Mouse (Mus musculus): ENCODE data around the gene Hba-x.

Hba-x gene

DNA sequence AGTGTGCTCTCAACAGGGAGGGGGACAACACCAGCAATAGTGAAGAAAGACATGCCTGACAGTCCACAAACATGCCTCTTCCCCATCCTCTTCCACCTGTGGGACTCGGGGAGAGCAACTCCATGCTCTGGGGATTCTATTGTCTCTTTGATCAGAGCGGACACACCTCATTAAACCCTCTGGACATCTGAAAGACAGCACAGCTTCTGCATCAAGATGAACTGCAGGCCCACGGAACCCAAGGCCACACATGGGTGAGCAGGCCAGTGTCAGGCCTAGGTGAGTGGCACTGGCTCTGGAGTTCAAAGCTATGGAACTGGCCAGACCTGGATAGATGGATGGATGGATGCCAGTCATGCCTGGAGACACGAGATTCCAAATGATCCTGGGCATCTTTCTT lies 33.2 kb downstream of the Hba-x start:
- DNase-seq (ENCODE audit: low read depth, low spot score) = no peak
- H3K27me3 ChIP-seq (ENCODE audit: control insufficient read depth, insufficient read depth, low read length, poor library complexity, severe bottlenecking) = no peaks in the 10 kb centered on the region
- no peaks in the 10 kb centered on the region for H3K36me3 ChIP-seq (ENCODE audit: control insufficient read depth, insufficient read depth, low read length, poor library complexity, severe bottlenecking)

DNA sequence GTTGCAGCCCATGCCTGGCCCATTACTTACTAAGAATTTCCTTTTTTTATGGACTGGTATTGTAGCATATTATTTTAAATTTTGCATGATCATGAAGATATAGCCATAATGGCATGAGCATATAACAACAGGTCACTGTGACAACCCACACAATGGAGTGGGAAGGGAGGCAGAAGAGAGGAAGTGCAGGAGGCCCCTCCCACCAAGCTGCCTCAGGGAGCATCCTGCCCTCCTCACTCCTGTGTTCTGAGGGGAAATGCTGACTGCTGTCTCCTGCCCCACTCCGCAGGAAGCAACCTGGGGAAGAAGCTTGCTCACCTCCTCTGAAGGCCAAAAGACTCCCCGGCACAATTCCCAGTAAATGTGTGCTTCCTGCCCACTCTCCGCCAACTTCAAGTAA lies 33.7 kb downstream of the Hba-x start:
- Histone ChIP-seq H3K36me3 (ENCODE audit: control insufficient read depth, insufficient read depth, low read length, poor library complexity, severe bottlenecking) (no peaks in the 10 kb centered on the region), H3K27me3 (ENCODE audit: control insufficient read depth, insufficient read depth, low read length, poor library complexity, severe bottlenecking) (no peaks in the 10 kb centered on the region)
- DNase-seq (ENCODE audit: low read depth, low spot score) = no peak

DNA sequence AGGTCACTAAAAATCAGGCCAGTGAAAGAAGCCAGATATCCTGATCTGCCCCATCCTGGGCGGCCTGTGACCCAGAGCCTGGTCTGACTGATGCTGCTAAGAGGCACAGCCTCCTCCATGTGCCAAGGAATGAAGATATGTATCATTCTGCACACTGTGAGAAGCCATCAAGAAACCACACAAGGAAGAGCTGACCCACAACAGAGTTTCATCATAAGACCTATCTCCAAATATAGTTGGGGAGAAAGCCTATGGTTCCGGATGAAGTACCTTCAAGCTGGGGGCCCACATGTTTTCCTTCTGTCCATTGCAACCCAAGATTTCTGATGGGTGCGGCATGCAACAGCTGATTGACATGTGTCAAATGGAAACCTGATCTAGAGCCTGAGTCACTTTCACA lies 39.8 kb downstream of the Hba-x start:
- no peaks in the 10 kb centered on the region for H3K27me3 ChIP-seq (ENCODE audit: control insufficient read depth, insufficient read depth, low read length, poor library complexity, severe bottlenecking)
- no peak for DNase-seq (ENCODE audit: low read depth, low spot score)
- no peaks in the 10 kb centered on the region for H3K36me3 ChIP-seq (ENCODE audit: control insufficient read depth, insufficient read depth, low read length, poor library complexity, severe bottlenecking)

DNA sequence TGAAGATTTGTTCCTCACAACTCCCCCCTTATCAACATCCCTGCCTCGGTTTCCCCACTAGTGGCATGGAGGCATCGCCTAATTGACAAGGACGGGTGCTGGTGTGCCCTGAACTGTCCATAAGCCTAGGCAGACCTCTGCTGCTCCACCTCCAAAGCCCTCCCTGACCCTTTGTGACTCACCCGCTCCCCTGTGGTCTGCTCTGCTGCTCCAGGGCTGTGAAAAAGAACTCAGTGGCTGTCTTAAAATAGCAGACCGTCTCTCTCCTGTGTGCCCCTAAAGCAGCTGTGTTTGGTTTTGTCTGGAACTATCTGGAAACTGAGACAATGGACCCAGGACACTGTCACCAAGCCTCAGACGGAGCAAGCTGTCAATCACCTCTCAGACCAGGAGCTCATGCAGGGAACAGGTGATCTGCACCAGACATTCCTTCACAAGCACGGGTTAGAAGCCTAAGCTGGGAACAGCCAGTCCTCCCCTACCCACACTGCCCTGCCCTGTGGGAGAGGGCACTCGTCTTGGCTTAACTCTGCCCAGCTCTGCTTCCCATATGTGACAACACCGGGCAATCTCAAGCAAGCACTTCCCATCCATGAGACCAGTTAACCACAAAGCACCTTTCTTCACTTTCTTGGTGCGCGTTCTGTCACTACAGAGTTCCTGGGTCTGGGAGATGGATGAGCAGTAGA lies 44.5 kb downstream of the Hba-x start:
- DNase-seq (ENCODE audit: low read depth, low spot score) = no peak

DNA sequence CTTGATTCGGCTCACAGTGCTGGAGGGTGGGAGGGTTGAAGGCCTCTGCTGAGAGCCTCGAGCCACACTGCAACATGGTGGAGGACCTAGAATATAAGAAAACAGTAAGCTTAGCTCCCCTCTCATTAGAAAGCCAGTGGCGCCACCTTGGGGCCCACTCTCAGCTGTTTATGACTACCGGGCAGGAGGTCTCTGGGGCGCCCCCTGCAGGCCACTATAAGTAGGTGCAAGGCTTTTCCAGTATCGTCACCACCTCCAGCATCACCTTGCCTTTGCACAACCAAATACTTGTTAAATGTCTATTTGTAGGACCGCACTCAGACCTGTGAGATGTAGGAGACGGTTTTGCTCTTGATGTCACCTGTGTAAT lies 45.0 kb downstream of the Hba-x start:
- Histone ChIP-seq H3K36me3 (ENCODE audit: control insufficient read depth, insufficient read depth, low read length, poor library complexity, severe bottlenecking) (no peaks in the 10 kb centered on the region), H3K27me3 (ENCODE audit: control insufficient read depth, insufficient read depth, low read length, poor library complexity, severe bottlenecking) (no peaks in the 10 kb centered on the region)
- DNase-seq (ENCODE audit: low read depth, low spot score) = peak; percentile 63

More for the DNA sequence above, 44.5 kb downstream of the Hba-x start:
- Histone ChIP-seq H3K27me3 (ENCODE audit: control insufficient read depth, insufficient read depth, low read length, poor library complexity, severe bottlenecking) (no peaks in the 10 kb centered on the region), H3K36me3 (ENCODE audit: control insufficient read depth, insufficient read depth, low read length, poor library complexity, severe bottlenecking) (no peaks in the 10 kb centered on the region)

DNA sequence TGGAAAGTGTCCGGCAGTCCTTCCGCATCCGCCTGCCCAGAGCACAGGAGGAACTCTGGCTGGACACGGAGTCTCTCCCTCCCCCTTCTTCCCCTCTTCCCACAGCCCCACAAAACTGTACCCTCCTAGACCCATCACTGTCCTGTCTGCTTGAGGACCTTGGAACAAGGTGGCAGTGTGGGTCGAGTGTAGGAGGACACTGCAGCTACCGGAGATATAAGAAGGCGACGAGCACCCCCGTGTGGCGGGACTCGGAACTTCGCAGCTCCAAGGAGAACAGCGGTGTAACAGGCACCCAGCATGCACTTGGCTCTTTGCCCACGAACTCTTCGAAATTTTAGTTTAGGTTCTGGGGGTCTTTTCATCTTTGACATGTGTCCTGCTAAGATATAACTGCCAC lies 48.4 kb downstream of the Hba-x start:
- Histone ChIP-seq H3K36me3 (ENCODE audit: control insufficient read depth, insufficient read depth, low read length, poor library complexity, severe bottlenecking) (no peaks in the 10 kb centered on the region), H3K27me3 (ENCODE audit: control insufficient read depth, insufficient read depth, low read length, poor library complexity, severe bottlenecking) (no peaks in the 10 kb centered on the region)
- peak; percentile 86 for DNase-seq (ENCODE audit: low read depth, low spot score)
